Mouse (Mus musculus) kidney, adult 2 months (tissue): Measurements from ENCODE around the gene Tuft1. TPM values are rescaled to one million over a fixed set of nuclear protein-coding genes. Genes with fewer than 3 reads are reported as not detected.
A peak's percentile ranks its signal among the peaks of the same experiment; 100 is the strongest.

Experiments
- DNase-seq: peaks from one replicate; pipeline ENCODE4 v3.0.0; 2021
- H3K27ac ChIP-seq: fragments of 200-500 bp; 2 replicates; pipeline ENCODE4 v1.5.1; 2012; ENCODE audit warnings: low read depth, low read length, control low read depth, inconsistent platforms; ENCODE audit not compliant: insufficient read depth
- H3K27me3 ChIP-seq: fragments of 200-500 bp; replicated peaks from 2 replicates; pipeline ENCODE4 v1.6.1; 2012; ENCODE audit warnings: mild to moderate bottlenecking, moderate library complexity, low read length, inconsistent platforms; ENCODE audit not compliant: control insufficient read depth, insufficient read depth
- H3K36me3 ChIP-seq: fragments of 200-500 bp; 2 replicates; pipeline ENCODE4 v1.6.1; 2012; ENCODE audit warnings: mild to moderate bottlenecking, moderate library complexity, low read length, inconsistent platforms; ENCODE audit not compliant: control insufficient read depth, insufficient read depth
- H3K4me1 ChIP-seq: fragments of 200-500 bp; 2 replicates; pipeline ENCODE4 v1.6.1; 2011; ENCODE audit warnings: low read length; ENCODE audit not compliant: control insufficient read depth, insufficient read depth
- H3K4me3 ChIP-seq: fragments of 200-500 bp; 2 replicates; pipeline ENCODE4 v1.5.1; 2011; ENCODE audit warnings: mild to moderate bottlenecking, low read depth, low read length, control low read depth; ENCODE audit not compliant: insufficient read depth
- CTCF ChIP-seq: fragments of 200-500 bp; conservative IDR thresholded peaks from 2 replicates; pipeline ENCODE4 v1.5.1; 2011; ENCODE audit warnings: low read depth, mild to moderate bottlenecking, control low read depth, low read length, moderate library complexity, mixed read lengths; ENCODE audit not compliant: insufficient read depth, insufficient read length
- POLR2A ChIP-seq: fragments of 200-500 bp; IDR thresholded peaks from one replicate; pipeline ENCODE4 v1.6.1; 2011; ENCODE audit warnings: low read depth, low read length, control low read depth
- WGBS: fragments of 180-500 bp; shearing (Covaris S2); methylation state at CpG from one replicate; pipeline ENCODE4 v1.1.7; 2018; 5-methylcytosine and 5-hydroxymethylcytosine counted together
- polyA plus RNA-seq: library from polyadenylated mRNA; depleted of rRNA; stranded (reverse); fragments of >200 nt; gene quantifications from 2 replicates; pipeline ENCODE4 v1.2.3, GENCODE M21; 2012

Gene Tuft1
- polyA plus RNA-seq, 1 experiment: 15.3 TPM

DNA sequence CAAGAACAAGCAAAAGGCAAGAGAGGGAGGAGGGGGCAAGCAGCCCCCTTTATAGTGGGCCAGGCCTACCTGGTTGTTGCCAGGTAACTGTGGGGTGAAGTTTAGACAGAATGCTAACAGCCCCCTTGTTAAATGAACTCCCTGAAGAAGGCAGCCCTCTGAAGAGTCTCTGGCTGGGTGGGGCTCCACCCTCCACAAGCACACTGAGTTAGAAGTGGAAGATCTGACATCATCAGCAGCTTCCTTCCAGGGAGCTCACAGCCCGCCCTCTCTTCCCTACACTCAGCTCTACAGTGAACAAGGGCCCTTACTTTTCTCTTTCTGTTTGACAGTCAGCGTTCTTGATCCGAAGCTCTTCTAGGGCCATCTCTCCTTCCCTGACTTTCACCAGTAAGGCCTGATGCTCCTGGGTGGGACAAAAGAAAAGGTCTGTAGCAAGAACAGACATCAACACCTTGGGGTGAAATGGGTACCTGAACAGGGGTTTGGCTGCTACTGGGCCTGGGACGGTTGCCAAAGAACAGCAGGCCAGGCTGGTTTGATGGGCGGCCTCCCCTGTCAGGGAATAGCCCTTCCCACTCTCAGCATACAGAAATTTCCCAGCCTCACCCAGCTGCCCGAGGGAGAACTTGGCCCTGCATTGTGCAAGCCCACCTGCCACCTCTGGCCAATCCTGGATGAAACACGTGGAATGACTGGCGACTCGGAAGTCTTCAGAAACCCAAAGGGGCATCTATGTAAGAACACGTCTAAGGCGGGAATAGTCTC, 36.7 kb downstream of the Tuft1 start:
- Histone ChIP-seq H3K36me3 (peaks cover 1% of the 10 kb centered on the region; the same call in 1 of the 2 replicates), H3K27ac (no peak overlapping the region), H3K4me1 (no peaks in the 10 kb centered on the region), H3K27me3 (no peaks in the 10 kb centered on the region), H3K4me3 (no peak overlapping the region)
- 82% methylated on average over 11 of the region's 11 CpGs for WGBS
- no peak for DNase-seq
- TF ChIP-seq POLR2A (no peak), CTCF (no peak)

DNA sequence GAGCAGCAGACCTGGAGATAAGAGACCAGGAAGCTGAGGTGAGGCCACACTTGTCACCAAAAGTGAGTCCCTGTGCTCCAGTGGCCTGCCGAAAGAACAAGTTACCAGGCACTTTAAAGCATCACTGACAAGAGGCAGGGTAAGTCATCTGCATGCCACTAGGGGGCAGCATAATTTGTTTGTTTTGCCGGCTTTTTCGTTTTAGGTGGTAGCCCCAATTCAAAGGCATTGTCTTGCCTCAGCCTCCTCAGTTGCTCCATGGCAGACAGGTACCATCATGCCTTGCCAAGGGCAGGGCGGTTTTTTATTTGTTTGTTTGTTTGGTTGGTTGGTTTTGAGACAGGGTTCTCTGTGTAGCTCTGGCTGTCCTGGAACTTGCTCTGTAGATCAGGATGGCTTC, 42.0 kb downstream of the Tuft1 start:
- Histone ChIP-seq H3K27me3 (no peaks in the 10 kb centered on the region), H3K4me3 (no peak overlapping the region), H3K4me1 (no peaks in the 10 kb centered on the region), H3K36me3 (peaks cover 1% of the 10 kb centered on the region; the same call in 1 of the 2 replicates), H3K27ac (no peak overlapping the region)
- DNase-seq: peak; percentile 51
- TF ChIP-seq POLR2A (no peak), CTCF (peak; percentile 56)
- 53% methylated on average over 4 of the region's 4 CpGs for WGBS

DNA sequence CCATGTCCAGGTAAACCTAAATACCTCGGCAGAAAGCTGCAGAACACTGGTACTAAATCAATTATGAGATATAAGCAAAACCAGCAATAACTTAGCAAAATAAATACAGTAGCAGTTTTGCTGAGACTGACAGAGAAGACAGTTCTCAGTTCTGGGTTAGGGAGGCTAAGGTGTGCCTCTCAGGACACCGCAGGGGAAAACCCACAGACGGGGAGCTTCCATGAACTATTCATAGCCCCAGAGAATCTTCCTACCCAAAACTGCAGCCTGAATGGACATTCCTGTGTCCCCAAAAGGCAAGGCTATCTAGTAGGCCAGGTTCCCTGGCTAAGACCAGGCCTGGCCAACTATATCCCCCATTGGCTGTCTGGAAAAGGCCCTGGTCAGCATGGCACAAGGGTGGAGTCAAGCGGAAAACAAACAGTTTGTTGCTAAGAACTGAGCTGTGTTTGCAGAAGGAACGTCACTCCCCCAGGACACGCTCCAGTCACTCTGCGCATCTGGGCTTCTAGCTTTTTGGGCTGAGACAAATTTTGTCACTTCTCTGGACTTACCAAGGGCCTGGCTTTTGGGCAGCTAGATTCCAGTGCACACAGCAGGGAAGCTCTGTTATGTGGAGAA, 45.3 kb downstream of the Tuft1 start:
- H3K4me1 ChIP-seq: no peaks in the 10 kb centered on the region
- H3K36me3 ChIP-seq: no peaks in the 10 kb centered on the region; the same call in 1 of the 2 replicates
- TF ChIP-seq CTCF: no peak
- no peak for TF ChIP-seq POLR2A
- no peak overlapping the region for H3K4me3 ChIP-seq
- 83% methylated on average over 7 of the region's 7 CpGs for WGBS
- no peaks in the 10 kb centered on the region for H3K27me3 ChIP-seq
- DNase-seq: no peak
- no peak overlapping the region for H3K27ac ChIP-seq

DNA sequence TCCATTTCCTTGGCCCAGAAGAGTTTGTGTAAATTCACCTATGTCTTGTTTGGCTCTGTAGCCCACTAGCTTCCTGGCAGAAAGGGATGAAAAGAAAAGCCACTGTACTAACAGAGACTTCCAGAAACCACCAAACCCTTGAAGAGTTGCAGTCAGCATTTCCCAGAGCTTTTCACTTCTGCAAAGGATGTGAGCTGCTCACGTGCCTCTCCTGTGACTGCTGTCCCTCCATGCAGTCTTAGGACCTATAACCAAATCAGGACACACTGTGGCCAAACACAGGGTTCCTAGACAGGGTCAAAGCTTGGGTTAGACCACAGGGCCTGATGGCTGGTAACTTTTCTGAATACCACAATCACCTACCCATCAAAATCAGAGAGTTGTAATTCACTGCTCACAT, 46.4 kb downstream of the Tuft1 start:
- H3K36me3 ChIP-seq: no peaks in the 10 kb centered on the region; the same call in 1 of the 2 replicates
- TF ChIP-seq CTCF: no peak
- TF ChIP-seq POLR2A: no peak
- WGBS: 87% methylated on average over 1 of the region's 1 CpGs
- DNase-seq: no peak
- no peaks in the 10 kb centered on the region for H3K4me1 ChIP-seq
- no peaks in the 10 kb centered on the region for H3K27me3 ChIP-seq
- no peak overlapping the region for H3K27ac ChIP-seq
- H3K4me3 ChIP-seq: no peak overlapping the region

DNA sequence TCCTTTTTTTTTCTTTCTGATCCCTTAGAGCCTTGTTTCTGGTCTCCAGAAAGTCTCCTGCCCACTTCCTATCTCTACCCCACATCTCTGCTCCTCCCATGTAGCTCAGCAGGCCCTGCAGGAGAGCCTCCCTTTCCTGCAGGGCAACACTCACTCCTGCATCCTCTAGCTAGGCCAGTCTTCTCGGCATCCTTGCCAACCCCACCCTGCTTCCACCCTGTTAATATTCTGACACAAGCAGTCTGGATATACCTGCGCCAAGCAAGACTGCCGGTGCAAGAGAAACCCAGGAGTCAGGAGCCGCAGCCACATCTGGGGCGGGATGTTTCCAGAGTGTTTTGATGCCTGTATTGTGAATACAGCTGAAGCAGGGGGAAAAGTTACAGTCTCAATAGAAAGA, 46.8 kb downstream of the Tuft1 start:
- no peaks in the 10 kb centered on the region for H3K27me3 ChIP-seq
- H3K4me3 ChIP-seq: no peak overlapping the region
- DNase-seq: no peak
- H3K27ac ChIP-seq: no peak overlapping the region
- no peaks in the 10 kb centered on the region for H3K4me1 ChIP-seq
- no peaks in the 10 kb centered on the region; the same call in 1 of the 2 replicates for H3K36me3 ChIP-seq
- 79% methylated on average over 5 of the region's 5 CpGs for WGBS
- TF ChIP-seq CTCF (no peak), POLR2A (no peak)

DNA sequence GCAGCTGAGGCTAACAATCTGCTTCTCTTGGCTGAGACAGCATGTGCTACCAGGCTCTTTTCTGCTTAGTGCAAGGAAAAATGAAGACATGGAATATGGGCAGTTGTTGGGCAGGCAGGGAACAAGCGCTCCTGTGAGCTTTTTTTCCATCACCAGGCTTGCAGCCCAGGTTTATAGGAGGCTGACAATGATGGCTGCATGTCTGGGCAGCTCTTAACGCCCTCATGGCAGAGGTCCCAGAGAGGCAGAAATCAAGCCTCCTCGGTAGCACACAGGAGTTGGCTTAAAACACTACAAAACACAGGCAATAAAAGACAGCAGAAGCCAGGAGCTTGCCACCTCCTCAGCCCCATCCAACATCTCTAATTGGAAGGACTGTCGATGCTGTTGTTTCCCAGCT, 47.3 kb downstream of the Tuft1 start:
- Histone ChIP-seq H3K27ac (no peak overlapping the region), H3K27me3 (no peaks in the 10 kb centered on the region), H3K36me3 (no peaks in the 10 kb centered on the region; the same call in 1 of the 2 replicates), H3K4me3 (no peak overlapping the region), H3K4me1 (no peaks in the 10 kb centered on the region)
- no peak for TF ChIP-seq POLR2A
- no peak for TF ChIP-seq CTCF
- WGBS: 65% methylated on average over 4 of the region's 4 CpGs
- no peak for DNase-seq

DNA sequence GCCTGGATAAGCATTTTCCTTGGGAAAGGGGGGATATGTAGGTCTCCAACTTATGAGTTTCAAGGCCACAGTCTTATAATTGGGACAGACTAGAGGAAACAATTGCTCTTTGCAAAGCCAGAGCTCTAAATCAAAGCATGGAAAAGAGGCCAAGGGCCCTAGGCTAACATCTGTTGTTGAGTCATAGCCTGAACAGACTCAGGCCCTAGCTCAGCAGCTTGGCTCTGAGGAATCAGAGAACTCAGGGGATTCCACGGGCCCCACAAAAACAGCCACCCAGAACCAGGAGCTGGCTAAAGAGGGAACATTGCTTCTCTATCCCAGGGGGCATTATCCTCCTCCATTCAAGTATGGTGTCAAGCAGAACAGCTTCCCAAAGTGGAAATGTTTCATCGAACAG, 48.1 kb downstream of the Tuft1 start:
- H3K27me3 ChIP-seq: no peaks in the 10 kb centered on the region
- 83% methylated on average over 2 of the region's 2 CpGs for WGBS
- no peaks in the 10 kb centered on the region; the same call in 1 of the 2 replicates for H3K36me3 ChIP-seq
- TF ChIP-seq POLR2A: no peak
- TF ChIP-seq CTCF: no peak
- H3K27ac ChIP-seq: no peak overlapping the region
- H3K4me3 ChIP-seq: no peak overlapping the region
- peak; percentile 13 for DNase-seq
- H3K4me1 ChIP-seq: no peaks in the 10 kb centered on the region
